Mouse (Mus musculus) CD4-positive, CD25-positive, alpha-beta regulatory T cell, adult 2 months (primary cell): ENCODE results near the gene Pheta2.

Experiments
- DNase-seq: peaks from one replicate; pipeline ENCODE4 v3.0.0-alpha.2; 2012; ENCODE audit warnings: low read depth, low spot score

Gene Pheta2

DNA sequence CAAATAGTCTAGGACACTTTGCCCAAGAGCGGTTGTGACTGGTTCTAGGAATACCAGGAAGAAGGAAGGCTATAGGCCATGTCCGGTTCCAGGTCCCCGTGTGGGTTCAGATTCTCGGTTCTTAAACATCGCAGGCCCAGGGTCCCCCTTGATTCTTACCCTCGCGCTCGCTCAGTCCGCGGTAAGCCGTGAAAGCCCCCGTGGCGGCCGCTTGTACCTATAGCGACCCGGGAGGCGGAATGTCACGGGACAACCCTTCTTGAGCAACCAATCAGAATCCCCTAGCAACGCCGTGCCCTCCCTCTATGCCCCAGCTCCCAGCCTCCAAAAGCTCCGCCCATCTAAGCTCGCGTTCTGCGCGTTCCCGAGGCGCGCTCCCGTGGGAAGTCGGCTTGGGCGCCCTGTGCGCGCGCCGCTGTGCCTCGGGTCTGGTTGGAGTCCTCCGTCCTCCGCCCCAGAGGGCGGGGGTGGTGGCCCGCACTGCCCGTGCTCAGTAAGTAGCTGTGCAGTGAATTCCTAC, at the start of gene Pheta2, which contains the start of the genes Naga and Smdt1:
TSS of gene Pheta2 (plus strand) at position 350 of the 520 bp plus-strand sequence.
TSS of gene Naga (minus strand) at position 333 of the 520 bp plus-strand sequence.
TSS of gene Smdt1 (plus strand) at position 367 of the 520 bp plus-strand sequence.
- DNase-seq, result peak; percentile 97

DNA sequence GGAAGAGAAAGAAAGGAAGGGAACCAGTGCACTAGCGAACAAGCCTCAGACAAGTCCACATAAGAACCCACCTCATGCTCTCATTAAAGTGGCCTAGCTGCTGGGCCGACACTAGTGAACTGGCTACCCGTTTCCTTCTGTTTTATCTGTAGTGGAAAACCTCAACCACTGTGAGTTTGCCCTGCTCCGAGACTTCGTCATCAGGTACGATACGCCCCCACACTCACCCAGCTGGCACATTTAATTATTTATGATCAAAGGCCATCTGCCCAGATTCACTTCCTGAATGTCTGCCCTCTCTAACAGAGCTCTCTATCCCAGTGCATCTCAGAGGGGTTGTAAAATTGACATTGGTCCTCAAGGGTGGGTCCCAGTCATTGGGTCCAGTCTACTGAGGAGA, 48.5 kb upstream of the Pheta2 start:
- DNase-seq, result peak; percentile 64

- DNase-seq, result no peak
Measured at GRCm38 (mm10) chr15:82292851-82293250, 45.9 kb upstream of the Pheta2 start.

GRCm38 (mm10) chr15:82293271-82293711, 45.5 kb upstream of the Pheta2 start:
- no peak for DNase-seq

- DNase-seq, result peak; percentile 26
Measured at GRCm38 (mm10) chr15:82294059-82294458, 44.7 kb upstream of the Pheta2 start.

GRCm38 (mm10) chr15:82298764-82299561, 39.8 kb upstream of the Pheta2 start, which contains the start of gene Wbp2nl:
Gene Wbp2nl, plus strand, starts transcription at chr15:82298954.
- DNase-seq, result peak; percentile 20

DNA sequence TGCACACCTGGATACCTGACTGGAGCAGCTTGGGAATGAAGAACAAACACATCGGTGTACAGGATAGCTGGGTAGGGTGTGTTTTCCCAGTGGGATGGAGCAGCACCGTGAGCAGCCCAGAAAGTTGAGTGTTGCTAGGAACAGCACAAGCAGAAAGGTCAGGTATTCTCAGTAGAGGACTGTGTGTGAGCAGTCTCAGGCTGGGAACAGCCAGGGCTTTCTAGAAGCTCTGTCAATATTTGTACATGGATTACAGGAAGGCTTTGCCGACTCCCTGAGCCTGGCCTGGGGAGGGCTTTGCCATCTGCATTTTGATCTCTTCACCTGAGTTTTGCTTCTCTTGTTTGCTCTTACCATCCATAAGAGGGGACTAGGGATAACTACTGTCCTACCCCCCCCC, 31.6 kb upstream of the Pheta2 start:
- DNase-seq, result no peak

GRCm38 (mm10) chr15:82308416-82308815, 30.3 kb upstream of the Pheta2 start:
- DNase-seq, result no peak

DNA sequence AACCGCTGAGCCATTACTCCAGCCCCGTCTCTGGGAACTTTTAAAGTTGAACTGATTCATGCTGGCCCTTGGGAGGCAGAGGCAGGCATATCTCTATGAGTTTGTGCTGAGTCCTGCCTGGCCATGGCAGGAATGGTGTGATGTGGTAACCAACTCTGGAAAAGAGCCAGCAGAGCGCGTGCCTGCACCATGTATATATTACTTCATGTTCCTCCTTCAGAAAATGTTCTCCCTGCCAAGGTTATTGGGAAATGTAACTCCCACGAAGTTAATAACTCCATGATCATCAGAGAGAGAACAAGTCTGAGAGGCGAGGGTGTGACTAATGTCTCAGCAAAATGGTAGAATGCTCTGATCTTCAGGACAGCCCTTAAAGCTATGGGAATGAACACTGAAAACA, 20.9 kb upstream of the Pheta2 start:
- DNase-seq, result no peak

DNA sequence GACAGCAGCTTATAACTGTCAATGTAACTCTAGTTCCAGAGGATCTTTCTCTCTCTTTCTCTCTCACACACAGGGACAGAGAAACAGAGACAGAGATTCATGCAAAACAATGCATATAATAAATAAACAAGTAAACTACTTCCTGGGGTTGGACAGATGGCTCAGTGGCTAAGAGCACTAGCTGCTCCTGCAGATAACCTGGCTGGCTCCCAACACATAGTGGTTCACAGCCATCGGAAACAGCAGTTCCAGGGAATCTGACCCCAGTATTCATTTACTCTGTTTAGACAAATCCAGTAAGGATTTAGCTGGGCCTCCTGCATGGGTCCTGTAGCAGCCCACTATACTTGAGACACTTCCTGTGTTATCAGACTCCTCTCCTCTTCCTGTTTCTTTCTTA, 19.1 kb upstream of the Pheta2 start:
- DNase-seq, result no peak

GRCm38 (mm10) chr15:82322195-82322594, 16.5 kb upstream of the Pheta2 start:
- DNase-seq, result no peak

- DNase-seq, result peak; percentile 34
Measured at GRCm38 (mm10) chr15:82325382-82325781, 13.4 kb upstream of the Pheta2 start.

- DNase-seq, result no peak
Measured at GRCm38 (mm10) chr15:82335194-82335593, 3.5 kb upstream of the Pheta2 start.

GRCm38 (mm10) chr15:82336629-82337028, 2.1 kb upstream of the Pheta2 start:
- DNase-seq, result no peak

GRCm38 (mm10) chr15:82337875-82338274, 867 bp upstream of the Pheta2 start:
- DNase-seq, result no peak

DNA sequence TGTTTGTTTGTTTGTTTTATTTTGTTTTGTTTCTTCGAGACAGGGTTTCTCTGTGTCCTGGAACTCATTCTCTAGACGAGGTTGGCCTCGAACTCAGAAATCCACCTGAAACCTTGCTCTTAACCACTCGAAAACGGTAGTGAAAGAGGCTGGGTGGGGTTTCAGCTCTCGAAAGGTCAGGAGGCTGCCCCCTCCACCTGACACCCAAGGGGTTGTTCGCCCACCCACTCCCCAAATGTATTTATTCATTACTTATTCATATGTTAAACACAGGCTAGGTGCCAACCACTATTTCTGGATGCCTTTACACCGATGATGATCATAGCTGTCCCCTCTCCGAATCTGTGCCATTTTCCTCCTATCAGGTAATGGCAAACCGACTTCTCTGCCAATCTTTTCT, 408 bp downstream of the Pheta2 start:
- DNase-seq, result no peak

DNA sequence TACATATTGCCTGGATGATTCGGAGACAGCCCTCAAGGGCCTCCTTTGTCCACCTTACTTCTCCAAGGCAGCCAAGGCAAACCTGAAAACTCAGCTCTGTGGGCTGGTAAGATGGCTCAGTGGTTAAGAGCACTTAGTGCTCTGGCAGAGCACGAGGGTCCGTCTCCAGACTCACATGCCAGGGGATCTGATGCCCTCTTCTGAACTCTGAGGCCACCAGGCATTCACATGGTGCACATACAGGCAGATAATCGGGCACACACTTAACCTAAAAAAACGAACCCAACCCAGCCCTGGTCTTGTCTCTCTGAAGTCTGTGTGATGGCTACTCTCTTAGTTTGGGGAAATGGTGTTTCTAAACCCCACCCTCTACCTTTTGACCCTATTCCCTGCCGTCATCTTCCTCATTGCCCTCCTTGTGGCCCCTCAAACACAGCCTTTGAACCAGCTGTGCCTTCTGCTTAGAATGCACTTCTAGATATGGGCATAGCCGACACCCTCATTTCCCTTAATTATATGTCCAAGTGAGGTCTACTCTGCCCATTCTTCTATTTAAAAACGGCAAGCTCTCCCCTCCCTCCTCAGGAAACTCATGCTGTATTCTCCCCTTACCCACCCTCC, 1.0 kb downstream of the Pheta2 start:
- DNase-seq, result no peak

- DNase-seq, result no peak
Measured at GRCm38 (mm10) chr15:82340414-82341035, 1.8 kb downstream of the Pheta2 start.

DNA sequence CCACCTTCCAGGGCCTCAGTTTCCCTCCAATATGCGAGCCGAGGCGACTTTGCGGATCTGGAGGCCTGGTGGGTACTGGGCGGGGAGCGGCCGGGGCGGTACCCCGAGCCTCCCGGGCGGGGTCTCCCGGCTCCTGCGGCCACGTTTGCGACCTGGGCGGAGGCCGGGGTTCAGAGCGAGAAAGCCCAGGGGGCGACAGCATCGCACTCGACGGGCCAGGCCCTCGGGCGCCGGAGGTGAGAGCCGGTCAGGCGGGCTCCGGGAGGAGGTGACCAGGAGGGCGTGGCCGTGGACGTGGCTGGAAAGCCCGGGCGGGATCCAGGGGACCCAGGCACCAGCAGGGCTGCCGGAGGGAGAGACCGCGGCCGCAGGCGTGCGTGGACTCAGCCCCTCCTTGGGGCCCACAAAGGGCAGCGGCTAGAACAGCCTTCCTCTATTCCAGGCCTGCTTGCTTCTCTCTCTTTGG, 2.3 kb downstream of the Pheta2 start:
- peak; percentile 46 for DNase-seq

GRCm38 (mm10) chr15:82341675-82342542, 3.2 kb downstream of the Pheta2 start:
- peak; percentile 64 for DNase-seq

GRCm38 (mm10) chr15:82342543-82342935, 3.8 kb downstream of the Pheta2 start:
- DNase-seq, result peak; percentile 34
